Mouse (Mus musculus): ENCODE results near the gene Wdr5b.

Wdr5b gene

GRCm38 (mm10) chr16:36071071-36071449 is 30.1 kb downstream of the Wdr5b start:
- DNase-seq (ENCODE audit: low spot score) = no peak

- peak; percentile 90 for DNase-seq (ENCODE audit: low spot score)
These were observed 30.7 kb downstream of the Wdr5b start, which contains the start of the genes Fam162a and Ccdc58 for GRCm38 (mm10) chr16:36071450-36072379. Gene Fam162a, minus strand, starts transcription at chr16:36071594. Gene Ccdc58, plus strand, starts transcription at chr16:36071685.

GRCm38 (mm10) chr16:36072410-36073011 is 31.5 kb downstream of the Wdr5b start:
- DNase-seq (ENCODE audit: low spot score) = no peak

GRCm38 (mm10) chr16:36074772-36075171 is 33.8 kb downstream of the Wdr5b start:
- DNase-seq (ENCODE audit: low spot score) = no peak

GRCm38 (mm10) chr16:36079916-36080315 is 38.9 kb downstream of the Wdr5b start:
- no peak for DNase-seq (ENCODE audit: low spot score)

GRCm38 (mm10) chr16:36087846-36088245 is 46.9 kb downstream of the Wdr5b start:
- peak; percentile 81 for DNase-seq (ENCODE audit: low spot score)

GRCm38 (mm10) chr16:36089065-36089464 is 48.1 kb downstream of the Wdr5b start:
- DNase-seq (ENCODE audit: low spot score) = peak; percentile 16

- peak; percentile 47 for DNase-seq (ENCODE audit: low spot score)
These were observed 49.0 kb downstream of the Wdr5b start for GRCm38 (mm10) chr16:36089850-36090616.

GRCm38 (mm10) chr16:36090785-36091509 is 50.0 kb downstream of the Wdr5b start:
- no peak for DNase-seq (ENCODE audit: low spot score)

Data from yolk sac, embryonic 10.5 days (tissue).